Mouse (Mus musculus): Measurements from ENCODE around the gene Dpy19l1. TPM values are rescaled to one million over a fixed set of nuclear protein-coding genes. Genes with fewer than 3 reads are reported as not detected.

Dpy19l1 gene
- polyA plus RNA-seq, 2 experiments, result 10.9 to 17.9 TPM

- Histone ChIP-seq H3K27ac (no peak overlapping the region), H3K27me3 (ENCODE audit: control insufficient read depth, insufficient read depth, low read length) (no peaks in the 10 kb centered on the region), H3K9me3 (ENCODE audit: control insufficient read depth, low read length) (no peaks in the 10 kb centered on the region), H3K4me3 (ENCODE audit: insufficient read depth in 1 of 2, low read depth in 2 of 2, low read length in 2 of 2) (no peak overlapping the region), H3K9ac (replicated peaks) (no peak overlapping the region), H3K4me2 (ENCODE audit: low read depth) (no peak overlapping the region), H3K36me3 (replicated peaks; ENCODE audit: control insufficient read depth, insufficient read depth, low read depth) (no peaks in the 10 kb centered on the region), H3K4me1 (replicated peaks; ENCODE audit: control insufficient read depth in 2 of 2, insufficient read depth in 2 of 2, low read length in 1 of 2) (peaks cover 21 to 38% of the 10 kb centered on the region in 2 experiments)
- TF ChIP-seq CTCF (IDR thresholded peaks at IDR 0.05; ENCODE audit: low read depth) (no peak), EP300 (IDR thresholded peaks at IDR 0.05; ENCODE audit: low read depth) (no peak)
- 72% methylated on average over 2 of the region's 2 CpGs for WGBS (ENCODE audit: insufficient replicate concordance)
- ATAC-seq (ENCODE audit: insufficient read depth), result no peak
- no peak for DNase-seq (ENCODE audit: low read depth in 3 of 3, low spot score in 3 of 3)
These were observed 6.7 kb downstream of the Dpy19l1 start for GRCm38 (mm10) chr9:24496226-24496625.

- H3K9me3 ChIP-seq (ENCODE audit: control insufficient read depth, low read length), result no peaks in the 10 kb centered on the region
- peaks cover 46 to 47% of the 10 kb centered on the region in 2 experiments for H3K4me1 ChIP-seq (replicated peaks; ENCODE audit: control insufficient read depth in 2 of 2, insufficient read depth in 2 of 2, low read length in 1 of 2)
- H3K27me3 ChIP-seq (ENCODE audit: control insufficient read depth, insufficient read depth, low read length), result no peaks in the 10 kb centered on the region
- no peaks in the 10 kb centered on the region for H3K36me3 ChIP-seq (replicated peaks; ENCODE audit: control insufficient read depth, insufficient read depth, low read depth)
- TF ChIP-seq EP300 (IDR thresholded peaks at IDR 0.05; ENCODE audit: low read depth) (peak; percentile 19; the same call in 1 of the 2 replicates), CTCF (IDR thresholded peaks at IDR 0.05; ENCODE audit: low read depth) (no peak)
- peak overlapping the region; percentile 49 for H3K4me2 ChIP-seq (ENCODE audit: low read depth)
- 24% methylated on average over 5 of the region's 5 CpGs for WGBS (ENCODE audit: insufficient replicate concordance)
- ATAC-seq (ENCODE audit: insufficient read depth) (peak; percentile 64), DNase-seq (ENCODE audit: low read depth in 3 of 3, low spot score in 3 of 3) (peak; percentile 63 to 74 (median 66))
- no peak overlapping the region for H3K9ac ChIP-seq (replicated peaks)
- peak overlapping the region; percentile 54 for H3K27ac ChIP-seq
- H3K4me3 ChIP-seq (ENCODE audit: insufficient read depth in 1 of 2, low read depth in 2 of 2, low read length in 2 of 2), result no peak overlapping the region; a peak in 1 of 4 replicates
These were observed 12.4 kb downstream of the Dpy19l1 start for GRCm38 (mm10) chr9:24490516-24490915.

GRCm38 (mm10) chr9:24488425-24489104, 14.4 kb downstream of the Dpy19l1 start:
- Histone ChIP-seq H3K36me3 (replicated peaks; ENCODE audit: control insufficient read depth, insufficient read depth, low read depth) (no peaks in the 10 kb centered on the region), H3K4me3 (ENCODE audit: insufficient read depth in 1 of 2, low read depth in 2 of 2, low read length in 2 of 2) (peak overlapping the region in 1 of 2 experiments; percentile 39; a peak in 2 of 4 replicates), H3K4me2 (ENCODE audit: low read depth) (peak overlapping the region; percentile 77), H3K27ac (peak overlapping the region; percentile 90), H3K9me3 (ENCODE audit: control insufficient read depth, low read length) (no peaks in the 10 kb centered on the region), H3K27me3 (ENCODE audit: control insufficient read depth, insufficient read depth, low read length) (no peaks in the 10 kb centered on the region), H3K4me1 (replicated peaks; ENCODE audit: control insufficient read depth in 2 of 2, insufficient read depth in 2 of 2, low read length in 1 of 2) (peaks cover 49 to 52% of the 10 kb centered on the region in 2 experiments), H3K9ac (replicated peaks) (peak overlapping the region; percentile 54)
- TF ChIP-seq CTCF (IDR thresholded peaks at IDR 0.05; ENCODE audit: low read depth) (no peak), EP300 (IDR thresholded peaks at IDR 0.05; ENCODE audit: low read depth) (peak; percentile 93)
- peak; percentile 92 for ATAC-seq (ENCODE audit: insufficient read depth)
- 23% methylated on average over 6 of the region's 6 CpGs for WGBS (ENCODE audit: insufficient replicate concordance)
- DNase-seq (ENCODE audit: low read depth in 3 of 3, low spot score in 3 of 3), result peak; percentile 87 to 90 (median 88)

GRCm38 (mm10) chr9:24482375-24482774, 20.6 kb downstream of the Dpy19l1 start:
- no peaks in the 10 kb centered on the region for H3K27me3 ChIP-seq (ENCODE audit: control insufficient read depth, insufficient read depth, low read length)
- DNase-seq (ENCODE audit: low read depth in 3 of 3, low spot score in 3 of 3) (no peak), ATAC-seq (ENCODE audit: insufficient read depth) (no peak)
- no peaks in the 10 kb centered on the region for H3K9me3 ChIP-seq (ENCODE audit: control insufficient read depth, low read length)
- no peak for TF ChIP-seq CTCF (IDR thresholded peaks at IDR 0.05; ENCODE audit: low read depth)
- no peak for TF ChIP-seq EP300 (IDR thresholded peaks at IDR 0.05; ENCODE audit: low read depth)
- 26% methylated on average over 5 of the region's 5 CpGs for WGBS (ENCODE audit: insufficient replicate concordance)
- H3K4me2 ChIP-seq (ENCODE audit: low read depth), result no peak overlapping the region; the same call in 1 of the 2 replicates
- H3K4me3 ChIP-seq (ENCODE audit: insufficient read depth in 1 of 2, low read depth in 2 of 2, low read length in 2 of 2), result no peak overlapping the region
- peaks cover 23 to 30% of the 10 kb centered on the region in 2 experiments for H3K4me1 ChIP-seq (replicated peaks; ENCODE audit: control insufficient read depth in 2 of 2, insufficient read depth in 2 of 2, low read length in 1 of 2)
- no peak overlapping the region for H3K27ac ChIP-seq
- peaks cover 4% of the 10 kb centered on the region for H3K36me3 ChIP-seq (replicated peaks; ENCODE audit: control insufficient read depth, insufficient read depth, low read depth)
- H3K9ac ChIP-seq (replicated peaks), result no peak overlapping the region

- Histone ChIP-seq H3K4me3 (ENCODE audit: insufficient read depth in 1 of 2, low read depth in 2 of 2, low read length in 2 of 2) (no peak overlapping the region), H3K27ac (no peak overlapping the region), H3K4me2 (ENCODE audit: low read depth) (no peak overlapping the region), H3K9me3 (ENCODE audit: control insufficient read depth, low read length) (no peaks in the 10 kb centered on the region), H3K27me3 (ENCODE audit: control insufficient read depth, insufficient read depth, low read length) (no peaks in the 10 kb centered on the region), H3K9ac (replicated peaks) (no peak overlapping the region), H3K36me3 (replicated peaks; ENCODE audit: control insufficient read depth, insufficient read depth, low read depth) (peaks cover 7% of the 10 kb centered on the region), H3K4me1 (replicated peaks; ENCODE audit: control insufficient read depth in 2 of 2, insufficient read depth in 2 of 2, low read length in 1 of 2) (peaks cover 0 to 5% of the 10 kb centered on the region in 2 experiments; a peak in 1 of 4 replicates)
- DNase-seq (ENCODE audit: low read depth in 3 of 3, low spot score in 3 of 3) (no peak), ATAC-seq (ENCODE audit: insufficient read depth) (no peak)
- TF ChIP-seq EP300 (IDR thresholded peaks at IDR 0.05; ENCODE audit: low read depth), result no peak
- no peak for TF ChIP-seq CTCF (IDR thresholded peaks at IDR 0.05; ENCODE audit: low read depth)
- 79% methylated on average over 2 of the region's 2 CpGs for WGBS (ENCODE audit: insufficient replicate concordance)
These were observed 25.7 kb downstream of the Dpy19l1 start for GRCm38 (mm10) chr9:24477251-24477650.
